Mouse (Mus musculus): Measurements from ENCODE around the gene Gm28036.
A peak's percentile ranks its signal among the peaks of the same experiment; 100 is the strongest.

The Gm28036 gene

GRCm38 (mm10) chr2:156084541-156084940 is 42.4 kb downstream of the Gm28036 start:
- DNase-seq (ENCODE audit: low spot score) = no peak

- no peak for DNase-seq (ENCODE audit: low spot score)
These were observed 46.5 kb downstream of the Gm28036 start for GRCm38 (mm10) chr2:156080391-156080790.

GRCm38 (mm10) chr2:156079674-156080073 is 47.2 kb downstream of the Gm28036 start:
- DNase-seq (ENCODE audit: low spot score) = no peak

GRCm38 (mm10) chr2:156079183-156079560 is 47.7 kb downstream of the Gm28036 start:
- no peak for DNase-seq (ENCODE audit: low spot score)

GRCm38 (mm10) chr2:156078421-156079182 is 48.3 kb downstream of the Gm28036 start:
- DNase-seq (ENCODE audit: low spot score) = no peak

GRCm38 (mm10) chr2:156077461-156077860 is 49.4 kb downstream of the Gm28036 start:
- DNase-seq (ENCODE audit: low spot score) = no peak

GRCm38 (mm10) chr2:156073725-156074124 is 53.2 kb downstream of the Gm28036 start:
- no peak for DNase-seq (ENCODE audit: low spot score)

GRCm38 (mm10) chr2:156071236-156071635 is 55.7 kb downstream of the Gm28036 start:
- no peak for DNase-seq (ENCODE audit: low spot score)

- no peak for DNase-seq (ENCODE audit: low spot score)
These were observed 59.0 kb downstream of the Gm28036 start for GRCm38 (mm10) chr2:156067916-156068315.

GRCm38 (mm10) chr2:156066126-156066525 is 60.8 kb downstream of the Gm28036 start:
- no peak for DNase-seq (ENCODE audit: low spot score)

- DNase-seq (ENCODE audit: low spot score) = peak; percentile 74
These were observed 61.5 kb downstream of the Gm28036 start, which contains the start of gene Spag4 for GRCm38 (mm10) chr2:156065099-156066041. Gene Spag4 (plus strand): TSS chr2:156065175.

- DNase-seq (ENCODE audit: low spot score) = no peak
These were observed 74.1 kb downstream of the Gm28036 start, which contains the start of gene Fer1l4 for GRCm38 (mm10) chr2:156052816-156053215. Gene Fer1l4 (minus strand): TSS chr2:156052947.

GRCm38 (mm10) chr2:156047929-156048328 is 79.0 kb downstream of the Gm28036 start:
- DNase-seq (ENCODE audit: low spot score) = no peak

GRCm38 (mm10) chr2:156042903-156043302 is 84.0 kb downstream of the Gm28036 start:
- no peak for DNase-seq (ENCODE audit: low spot score)

- DNase-seq (ENCODE audit: low spot score) = no peak
These were observed 87.5 kb downstream of the Gm28036 start for GRCm38 (mm10) chr2:156039390-156039789.

GRCm38 (mm10) chr2:156025482-156025881 is 101.4 kb downstream of the Gm28036 start:
- DNase-seq (ENCODE audit: low spot score) = peak; percentile 67
